Mouse (Mus musculus): Measurements from ENCODE around the gene Nphp3. TPM values are rescaled to one million over a fixed set of nuclear protein-coding genes. Genes with fewer than 3 reads are reported as not detected.

Gene Nphp3
- polyA plus RNA-seq, 1 experiment from 2014 or later = 2.3 TPM

DNA sequence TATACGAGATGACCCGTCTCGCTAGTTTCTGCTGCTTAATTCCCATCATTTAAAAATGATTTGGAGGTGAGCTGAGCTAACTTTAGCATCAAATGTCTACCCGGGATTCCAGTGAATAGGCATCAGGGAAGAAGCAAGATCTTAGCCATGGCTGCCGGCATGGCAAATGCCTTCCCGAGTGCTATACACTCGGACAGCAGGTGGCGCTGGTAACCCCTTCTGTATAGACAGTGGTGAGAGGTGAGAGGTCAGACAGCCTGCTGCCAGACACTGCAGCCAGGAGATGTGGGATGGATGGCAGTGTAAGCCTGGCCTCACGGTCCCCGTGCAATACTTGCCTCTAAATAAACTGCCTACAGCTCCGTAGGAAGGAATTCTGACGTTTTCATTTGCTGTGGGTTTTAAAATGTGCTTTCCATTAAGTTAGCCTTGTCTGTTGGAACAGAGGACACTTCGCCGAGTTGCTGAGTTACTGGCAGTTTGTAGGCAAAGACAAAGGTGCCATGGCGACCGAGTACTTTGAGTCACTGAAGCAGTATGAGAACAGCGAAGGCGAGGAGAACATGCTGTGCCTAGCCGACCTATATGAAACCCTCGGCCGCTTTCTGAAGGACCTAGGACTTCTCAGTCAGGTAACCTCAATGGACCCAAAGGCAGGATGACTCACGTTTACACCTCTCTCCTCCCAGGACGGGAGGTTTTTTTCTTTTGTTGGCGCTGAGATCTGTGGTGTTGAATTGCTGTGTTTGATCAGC, 33.1 kb downstream of the Nphp3 start:
- no peak overlapping the region for H3K4me2 ChIP-seq
- ATAC-seq = peak; percentile 70

GRCm38 (mm10) chr9:104038266-104038665, 35.9 kb downstream of the Nphp3 start:
- Histone ChIP-seq H3K36me3 (peaks cover 6% of the 10 kb centered on the region; the same call in 1 of the 2 replicates), H3K4me2 (no peak overlapping the region), H3K4me1 (no peaks in the 10 kb centered on the region), H3K27ac (no peak overlapping the region), H3K9ac (no peak overlapping the region), H3K27me3 (replicated peaks) (no peaks in the 10 kb centered on the region), H3K9me3 (replicated peaks) (no peaks in the 10 kb centered on the region), H3K4me3 (no peak overlapping the region)
- 79% methylated on average over 13 of the region's 13 CpGs for WGBS (ENCODE audit: insufficient replicate concordance)
- no peak for ATAC-seq

More for the DNA sequence above, 33.1 kb downstream of the Nphp3 start:
- Histone ChIP-seq H3K4me1 (no peaks in the 10 kb centered on the region), H3K36me3 (peaks cover 8% of the 10 kb centered on the region; the same call in 1 of the 2 replicates), H3K9me3 (replicated peaks) (no peaks in the 10 kb centered on the region), H3K4me3 (no peak overlapping the region), H3K27ac (no peak overlapping the region), H3K9ac (no peak overlapping the region), H3K27me3 (replicated peaks) (no peaks in the 10 kb centered on the region)
- WGBS (ENCODE audit: insufficient replicate concordance) = 43% methylated on average over 24 of the region's 24 CpGs

DNA sequence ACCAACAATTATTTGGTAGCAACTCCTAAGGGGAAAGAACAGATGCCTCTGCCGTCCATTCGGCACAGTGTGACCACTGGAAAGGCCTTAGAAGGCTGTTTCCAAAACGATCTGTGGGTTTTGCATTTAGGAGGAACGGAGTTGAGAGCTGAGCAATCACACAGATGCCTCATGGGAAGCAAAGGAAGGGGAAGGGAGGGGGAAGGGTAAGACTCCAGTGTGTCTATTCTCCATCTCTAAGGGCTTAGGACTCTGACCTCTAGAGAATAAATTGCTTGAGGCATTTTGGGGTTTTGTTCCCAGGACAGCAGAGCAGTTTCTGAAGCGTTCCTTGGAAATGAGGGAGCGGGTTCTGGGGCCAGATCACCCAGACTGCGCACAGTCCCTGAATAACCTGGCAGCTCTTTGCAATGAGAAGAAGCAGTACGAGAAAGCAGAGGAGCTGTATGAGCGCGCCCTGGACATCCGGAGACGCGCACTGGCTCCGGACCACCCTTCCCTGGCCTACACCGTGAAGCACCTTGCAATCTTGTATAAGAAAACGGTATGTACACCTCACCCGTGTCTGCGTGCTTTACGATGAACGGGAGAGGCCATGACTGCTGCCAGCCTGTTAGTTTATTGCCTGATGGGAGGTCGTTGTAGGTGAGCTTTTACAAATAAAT, 36.8 kb downstream of the Nphp3 start:
- Histone ChIP-seq H3K27ac (no peak overlapping the region), H3K36me3 (peaks cover 6% of the 10 kb centered on the region; the same call in 1 of the 2 replicates), H3K4me2 (no peak overlapping the region), H3K27me3 (replicated peaks) (no peaks in the 10 kb centered on the region), H3K9ac (no peak overlapping the region), H3K4me3 (no peak overlapping the region), H3K9me3 (replicated peaks) (no peaks in the 10 kb centered on the region), H3K4me1 (no peaks in the 10 kb centered on the region)
- 84% methylated on average over 21 of the region's 21 CpGs for WGBS (ENCODE audit: insufficient replicate concordance)
- no peak for ATAC-seq

GRCm38 (mm10) chr9:104039742-104040141, 37.4 kb downstream of the Nphp3 start:
- Histone ChIP-seq H3K9ac (no peak overlapping the region), H3K4me1 (no peaks in the 10 kb centered on the region), H3K4me2 (no peak overlapping the region), H3K36me3 (peaks cover 6% of the 10 kb centered on the region; the same call in 1 of the 2 replicates), H3K9me3 (replicated peaks) (no peaks in the 10 kb centered on the region), H3K27me3 (replicated peaks) (no peaks in the 10 kb centered on the region), H3K27ac (no peak overlapping the region), H3K4me3 (no peak overlapping the region)
- no peak for ATAC-seq
- WGBS (ENCODE audit: insufficient replicate concordance) = 55% methylated on average over 4 of the region's 4 CpGs

GRCm38 (mm10) chr9:104040362-104040761, 38.0 kb downstream of the Nphp3 start, which contains the start of gene Gm28305:
Gene Gm28305 (plus strand): TSS chr9:104040662.
- WGBS (ENCODE audit: insufficient replicate concordance) = 37% methylated on average over 2 of the region's 2 CpGs
- no peaks in the 10 kb centered on the region for H3K4me1 ChIP-seq
- no peak for ATAC-seq
- no peak within 1 kb of the TSS for H3K4me2 ChIP-seq
- no peaks in the 10 kb centered on the region for H3K9me3 ChIP-seq (replicated peaks)
- H3K4me3 ChIP-seq = no peak within 1 kb of the TSS
- no peaks in the 10 kb centered on the region for H3K27me3 ChIP-seq (replicated peaks)
- no peak within 1 kb of the TSS for H3K27ac ChIP-seq
- peaks cover 6% of the 10 kb centered on the region; the same call in 1 of the 2 replicates for H3K36me3 ChIP-seq
- no peak within 1 kb of the TSS for H3K9ac ChIP-seq

DNA sequence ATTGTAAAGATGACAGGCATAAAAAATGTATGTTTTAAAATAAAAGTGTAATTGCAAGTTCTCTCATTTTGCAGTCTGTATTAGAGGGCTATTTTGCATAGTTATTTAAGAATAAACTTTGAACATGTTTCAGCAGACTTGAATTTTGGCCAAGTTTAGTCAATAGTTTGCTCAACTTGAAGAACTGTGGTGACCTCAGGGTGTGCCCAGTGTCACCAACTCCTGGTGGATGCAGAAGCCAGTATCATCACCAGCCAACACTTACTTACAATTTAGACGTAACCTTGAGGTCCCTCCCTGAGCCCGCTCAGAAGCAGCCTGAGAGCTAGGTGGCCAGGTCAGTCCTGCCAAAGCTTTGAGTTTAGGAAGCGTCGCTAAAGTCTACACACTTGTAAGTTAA, 41.3 kb downstream of the Nphp3 start:
- Histone ChIP-seq H3K4me2 (no peak overlapping the region), H3K4me3 (no peak overlapping the region), H3K9ac (no peak overlapping the region), H3K27me3 (replicated peaks) (no peaks in the 10 kb centered on the region), H3K9me3 (replicated peaks) (no peaks in the 10 kb centered on the region), H3K36me3 (peaks cover 25% of the 10 kb centered on the region), H3K27ac (no peak overlapping the region), H3K4me1 (no peaks in the 10 kb centered on the region)
- 69% methylated on average over 4 of the region's 4 CpGs for WGBS (ENCODE audit: insufficient replicate concordance)
- no peak for ATAC-seq

DNA sequence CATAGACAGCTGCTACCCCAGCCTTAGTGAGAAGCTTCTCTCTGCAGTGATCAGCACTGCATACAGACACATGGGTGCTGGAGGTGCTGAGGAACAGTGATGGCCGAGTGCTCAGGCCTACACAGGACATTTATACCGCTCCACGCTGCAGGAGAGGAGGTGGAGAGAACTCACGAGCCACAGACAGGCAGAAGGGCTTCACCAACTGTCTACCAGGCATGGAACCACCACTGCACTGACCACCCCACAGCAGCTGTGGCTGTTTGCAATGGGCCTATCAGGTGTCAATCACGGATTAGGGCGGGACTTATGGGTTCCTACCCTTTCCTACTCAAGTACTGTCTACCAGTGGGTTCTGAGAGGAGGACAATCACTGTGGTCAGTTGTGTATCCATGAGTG, 48.7 kb downstream of the Nphp3 start:
- Histone ChIP-seq H3K9ac (no peak overlapping the region), H3K4me2 (no peak overlapping the region), H3K36me3 (peaks cover 92% of the 10 kb centered on the region), H3K27me3 (replicated peaks) (no peaks in the 10 kb centered on the region), H3K4me1 (no peaks in the 10 kb centered on the region), H3K4me3 (no peak overlapping the region), H3K27ac (no peak overlapping the region), H3K9me3 (replicated peaks) (no peaks in the 10 kb centered on the region)
- 74% methylated on average over 6 of the region's 6 CpGs for WGBS (ENCODE audit: insufficient replicate concordance)
- ATAC-seq = no peak

DNA sequence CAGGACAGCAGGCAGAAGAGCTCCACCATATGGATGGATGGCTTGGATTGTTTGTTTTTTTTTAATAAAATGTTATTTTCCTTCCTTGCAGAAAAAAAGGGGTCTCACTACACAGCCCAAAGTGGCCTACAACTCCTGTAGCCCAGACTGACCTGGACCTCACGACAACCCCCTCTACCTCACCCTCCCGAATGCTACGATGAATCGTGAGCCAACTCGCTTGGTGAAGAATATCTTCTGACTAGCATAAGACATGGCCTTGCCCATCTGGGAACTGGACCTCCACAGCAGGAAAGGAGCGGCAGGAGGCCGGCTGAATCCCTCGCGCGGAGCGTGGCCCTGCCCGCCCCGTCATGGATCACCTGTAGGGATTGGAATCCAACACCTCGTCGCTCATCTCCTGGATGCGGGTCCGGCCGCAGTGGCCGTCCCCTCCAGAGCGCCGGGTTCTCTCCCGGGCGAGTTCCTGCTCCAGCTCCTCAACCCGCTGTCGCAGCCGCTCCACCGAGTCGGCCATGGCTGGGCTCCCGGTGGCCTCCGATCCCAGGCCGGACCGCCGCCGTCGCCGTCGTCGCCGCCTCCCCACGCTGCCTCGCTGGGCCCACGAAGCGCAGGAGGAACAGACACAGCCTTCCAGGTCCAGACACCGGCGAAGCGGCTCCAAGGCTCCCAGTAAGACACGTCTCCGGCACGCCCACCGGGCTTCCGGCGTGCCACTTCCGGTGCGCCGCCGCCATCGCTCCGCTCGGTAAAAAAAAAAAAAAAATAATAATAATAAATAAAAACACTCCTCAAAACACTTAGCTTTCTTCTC, 60.3 kb downstream of the Nphp3 start, which contains the start of gene Uba5:
Gene Uba5 (minus strand): TSS at position 705 of the 814 bp plus-strand sequence.
- WGBS (ENCODE audit: insufficient replicate concordance) = 2% methylated on average over 59 of the region's 59 CpGs

GRCm38 (mm10) chr9:104063244-104063961, 61.1 kb downstream of the Nphp3 start, which contains the start of gene Acad11:
Gene Acad11 (plus strand): TSS chr9:104063377.
- H3K4me1 ChIP-seq = peaks cover 22% of the 10 kb centered on the region
- peaks cover 19% of the 10 kb centered on the region for H3K36me3 ChIP-seq
- H3K4me3 ChIP-seq = peak within 1 kb of the TSS; percentile 98
- 0% methylated on average over 30 of the region's 30 CpGs for WGBS (ENCODE audit: insufficient replicate concordance)
- H3K4me2 ChIP-seq = peak within 1 kb of the TSS; percentile 83
- peak; percentile 96 for ATAC-seq
- H3K27me3 ChIP-seq (replicated peaks) = no peaks in the 10 kb centered on the region
- no peaks in the 10 kb centered on the region for H3K9me3 ChIP-seq (replicated peaks)
- peak within 1 kb of the TSS; percentile 71 for H3K27ac ChIP-seq
- H3K9ac ChIP-seq = peak within 1 kb of the TSS; percentile 87

More for the DNA sequence above, 60.3 kb downstream of the Nphp3 start, which contains the start of gene Uba5:
- ATAC-seq = peak; percentile 78
- peak within 1 kb of the TSS; percentile 71 for H3K27ac ChIP-seq
- H3K4me1 ChIP-seq = peaks cover 22% of the 10 kb centered on the region
- peak within 1 kb of the TSS; percentile 87 for H3K9ac ChIP-seq
- no peaks in the 10 kb centered on the region for H3K9me3 ChIP-seq (replicated peaks)
- peak within 1 kb of the TSS; percentile 98 for H3K4me3 ChIP-seq
- H3K4me2 ChIP-seq = peak within 1 kb of the TSS; percentile 83
- H3K36me3 ChIP-seq = peaks cover 26% of the 10 kb centered on the region
- no peaks in the 10 kb centered on the region for H3K27me3 ChIP-seq (replicated peaks)

GRCm38 (mm10) chr9:104064571-104064970, 62.2 kb downstream of the Nphp3 start:
- no peak for ATAC-seq
- Histone ChIP-seq H3K27me3 (replicated peaks) (no peaks in the 10 kb centered on the region), H3K27ac (no peak overlapping the region), H3K36me3 (peaks cover 13% of the 10 kb centered on the region), H3K4me3 (no peak overlapping the region), H3K9ac (no peak overlapping the region), H3K4me1 (peaks cover 22% of the 10 kb centered on the region), H3K4me2 (peak overlapping the region; percentile 83; the same call in 1 of the 2 replicates), H3K9me3 (replicated peaks) (no peaks in the 10 kb centered on the region)
- WGBS (ENCODE audit: insufficient replicate concordance) = 14% methylated on average over 1 of the region's 1 CpGs

GRCm38 (mm10) chr9:104070241-104070640, 67.9 kb downstream of the Nphp3 start:
- ATAC-seq = no peak
- Histone ChIP-seq H3K36me3 (no peaks in the 10 kb centered on the region), H3K27me3 (replicated peaks) (no peaks in the 10 kb centered on the region), H3K9me3 (replicated peaks) (no peaks in the 10 kb centered on the region), H3K4me1 (peaks cover 3% of the 10 kb centered on the region; the same call in 1 of the 2 replicates), H3K9ac (no peak overlapping the region), H3K4me2 (no peak overlapping the region), H3K27ac (no peak overlapping the region), H3K4me3 (no peak overlapping the region)
- 36% methylated on average over 4 of the region's 4 CpGs for WGBS (ENCODE audit: insufficient replicate concordance)

All from liver, embryonic 12.5 days (tissue).